Mouse (Mus musculus): ENCODE data around the gene Papss2. TPM values are rescaled to one million over a fixed set of nuclear protein-coding genes. Genes with fewer than 3 reads are reported as not detected.

The Papss2 gene
- polyA plus RNA-seq, 1 experiment from 2014 or later, result 2.1 TPM

GRCm38 (mm10) chr19:32587727-32588126 lies 7.9 kb upstream of the Papss2 start:
- ATAC-seq (ENCODE audit: low FRiP score), result no peak
- Histone ChIP-seq H3K27ac (ENCODE audit: low read depth, low read length) (no peak overlapping the region), H3K27me3 (ENCODE audit: control insufficient read depth, insufficient read depth, low read length) (no peaks in the 10 kb centered on the region), H3K4me2 (no peak overlapping the region), H3K36me3 (ENCODE audit: control insufficient read depth, insufficient read depth, low read length) (no peaks in the 10 kb centered on the region), H3K9ac (ENCODE audit: low read length) (no peak overlapping the region), H3K9me3 (ENCODE audit: control insufficient read depth, low read length) (no peaks in the 10 kb centered on the region), H3K4me3 (ENCODE audit: low read depth, low read length) (no peak overlapping the region), H3K4me1 (ENCODE audit: control insufficient read depth, insufficient read depth, low read length) (no peaks in the 10 kb centered on the region)
- no peak for DNase-seq (ENCODE audit: low spot score, missing footprints)
- 65% methylated on average over 6 of the region's 6 CpGs for WGBS

DNA sequence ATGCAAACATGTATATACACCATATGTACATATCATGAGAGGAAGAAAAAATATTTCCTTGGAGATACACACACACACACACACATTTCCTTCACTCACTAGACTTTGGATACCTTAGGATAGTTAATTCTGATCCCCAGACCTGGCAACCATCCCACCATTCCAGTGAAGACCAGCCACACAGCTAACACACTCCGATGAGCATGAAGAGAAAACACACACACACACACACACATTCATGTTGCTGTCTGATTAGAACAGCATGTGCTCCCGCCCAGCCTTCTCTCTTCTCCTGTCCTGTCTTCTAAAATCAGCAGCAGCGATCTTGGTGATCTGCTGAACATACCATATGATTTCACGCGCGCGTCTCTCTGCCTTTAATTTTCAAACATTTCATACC lies 2.8 kb upstream of the Papss2 start:
- Histone ChIP-seq H3K27me3 (ENCODE audit: control insufficient read depth, insufficient read depth, low read length) (peaks cover 18% of the 10 kb centered on the region), H3K4me2 (no peak overlapping the region), H3K9me3 (ENCODE audit: control insufficient read depth, low read length) (no peaks in the 10 kb centered on the region), H3K27ac (ENCODE audit: low read depth, low read length) (no peak overlapping the region), H3K9ac (ENCODE audit: low read length) (no peak overlapping the region), H3K4me1 (ENCODE audit: control insufficient read depth, insufficient read depth, low read length) (no peaks in the 10 kb centered on the region), H3K36me3 (ENCODE audit: control insufficient read depth, insufficient read depth, low read length) (no peaks in the 10 kb centered on the region), H3K4me3 (ENCODE audit: low read depth, low read length) (no peak overlapping the region)
- ATAC-seq (ENCODE audit: low FRiP score) (no peak), DNase-seq (ENCODE audit: low spot score, missing footprints) (no peak)
- 92% methylated on average over 7 of the region's 7 CpGs for WGBS

GRCm38 (mm10) chr19:32593870-32594269 lies 1.7 kb upstream of the Papss2 start:
- H3K9ac ChIP-seq (ENCODE audit: low read length), result no peak overlapping the region
- no peaks in the 10 kb centered on the region for H3K9me3 ChIP-seq (ENCODE audit: control insufficient read depth, low read length)
- ATAC-seq (ENCODE audit: low FRiP score), result no peak
- DNase-seq (ENCODE audit: low spot score, missing footprints), result no peak
- 79% methylated on average over 5 of the region's 5 CpGs for WGBS
- no peak overlapping the region for H3K27ac ChIP-seq (ENCODE audit: low read depth, low read length)
- no peak overlapping the region for H3K4me3 ChIP-seq (ENCODE audit: low read depth, low read length)
- no peak overlapping the region for H3K4me2 ChIP-seq
- H3K4me1 ChIP-seq (ENCODE audit: control insufficient read depth, insufficient read depth, low read length), result no peaks in the 10 kb centered on the region
- H3K27me3 ChIP-seq (ENCODE audit: control insufficient read depth, insufficient read depth, low read length), result peaks cover 20% of the 10 kb centered on the region
- no peaks in the 10 kb centered on the region for H3K36me3 ChIP-seq (ENCODE audit: control insufficient read depth, insufficient read depth, low read length)

- ATAC-seq (ENCODE audit: low FRiP score), result no peak; the same call in 1 of the 2 replicates
- Histone ChIP-seq H3K9ac (ENCODE audit: low read length) (peak overlapping the region; percentile 52), H3K4me2 (peak overlapping the region; percentile 75), H3K36me3 (ENCODE audit: control insufficient read depth, insufficient read depth, low read length) (no peaks in the 10 kb centered on the region), H3K4me3 (ENCODE audit: low read depth, low read length) (peak overlapping the region; percentile 45), H3K4me1 (ENCODE audit: control insufficient read depth, insufficient read depth, low read length) (no peaks in the 10 kb centered on the region), H3K27ac (ENCODE audit: low read depth, low read length) (no peak overlapping the region), H3K9me3 (ENCODE audit: control insufficient read depth, low read length) (no peaks in the 10 kb centered on the region), H3K27me3 (ENCODE audit: control insufficient read depth, insufficient read depth, low read length) (peaks cover 20% of the 10 kb centered on the region)
- 24% methylated on average over 8 of the region's 8 CpGs for WGBS
- DNase-seq (ENCODE audit: low spot score, missing footprints), result peak; percentile 90
Measured at GRCm38 (mm10) chr19:32595131-32595505, 472 bp upstream of the Papss2 start.

- Histone ChIP-seq H3K4me1 (ENCODE audit: control insufficient read depth, insufficient read depth, low read length) (no peaks in the 10 kb centered on the region), H3K9me3 (ENCODE audit: control insufficient read depth, low read length) (no peaks in the 10 kb centered on the region), H3K9ac (ENCODE audit: low read length) (no peak overlapping the region), H3K27me3 (ENCODE audit: control insufficient read depth, insufficient read depth, low read length) (peaks cover 20% of the 10 kb centered on the region), H3K27ac (ENCODE audit: low read depth, low read length) (no peak overlapping the region), H3K36me3 (ENCODE audit: control insufficient read depth, insufficient read depth, low read length) (no peaks in the 10 kb centered on the region), H3K4me2 (no peak overlapping the region), H3K4me3 (ENCODE audit: low read depth, low read length) (no peak overlapping the region)
- WGBS, result 73% methylated on average over 7 of the region's 7 CpGs
- no peak for DNase-seq (ENCODE audit: low spot score, missing footprints)
- ATAC-seq (ENCODE audit: low FRiP score), result no peak
Measured at GRCm38 (mm10) chr19:32599006-32599405, 3.4 kb downstream of the Papss2 start.

DNA sequence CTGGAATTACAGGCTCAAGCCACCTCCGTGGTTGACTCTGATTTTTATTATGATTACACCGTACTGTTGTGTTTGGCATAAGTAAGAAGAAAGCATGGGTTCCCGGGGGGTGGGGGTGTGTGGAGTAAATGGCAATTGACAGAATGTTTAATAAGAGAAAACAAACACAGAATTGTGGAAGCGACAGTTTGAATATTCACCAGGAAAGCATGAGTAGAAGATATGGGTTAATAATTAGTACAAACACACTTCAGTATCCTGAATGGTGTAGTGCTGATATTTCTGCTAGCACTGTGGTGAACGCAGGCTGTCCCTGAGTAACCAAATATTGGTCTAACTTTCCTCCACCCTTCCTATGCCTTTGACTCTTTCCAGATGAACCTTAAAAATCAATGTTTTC lies 3.8 kb downstream of the Papss2 start:
- no peak overlapping the region for H3K9ac ChIP-seq (ENCODE audit: low read length)
- peaks cover 20% of the 10 kb centered on the region for H3K27me3 ChIP-seq (ENCODE audit: control insufficient read depth, insufficient read depth, low read length)
- no peak overlapping the region for H3K4me2 ChIP-seq
- no peak overlapping the region for H3K4me3 ChIP-seq (ENCODE audit: low read depth, low read length)
- no peak overlapping the region for H3K27ac ChIP-seq (ENCODE audit: low read depth, low read length)
- H3K4me1 ChIP-seq (ENCODE audit: control insufficient read depth, insufficient read depth, low read length), result no peaks in the 10 kb centered on the region
- ATAC-seq (ENCODE audit: low FRiP score) (no peak), DNase-seq (ENCODE audit: low spot score, missing footprints) (no peak)
- no peaks in the 10 kb centered on the region for H3K9me3 ChIP-seq (ENCODE audit: control insufficient read depth, low read length)
- no peaks in the 10 kb centered on the region for H3K36me3 ChIP-seq (ENCODE audit: control insufficient read depth, insufficient read depth, low read length)
- WGBS, result 78% methylated on average over 5 of the region's 5 CpGs

DNA sequence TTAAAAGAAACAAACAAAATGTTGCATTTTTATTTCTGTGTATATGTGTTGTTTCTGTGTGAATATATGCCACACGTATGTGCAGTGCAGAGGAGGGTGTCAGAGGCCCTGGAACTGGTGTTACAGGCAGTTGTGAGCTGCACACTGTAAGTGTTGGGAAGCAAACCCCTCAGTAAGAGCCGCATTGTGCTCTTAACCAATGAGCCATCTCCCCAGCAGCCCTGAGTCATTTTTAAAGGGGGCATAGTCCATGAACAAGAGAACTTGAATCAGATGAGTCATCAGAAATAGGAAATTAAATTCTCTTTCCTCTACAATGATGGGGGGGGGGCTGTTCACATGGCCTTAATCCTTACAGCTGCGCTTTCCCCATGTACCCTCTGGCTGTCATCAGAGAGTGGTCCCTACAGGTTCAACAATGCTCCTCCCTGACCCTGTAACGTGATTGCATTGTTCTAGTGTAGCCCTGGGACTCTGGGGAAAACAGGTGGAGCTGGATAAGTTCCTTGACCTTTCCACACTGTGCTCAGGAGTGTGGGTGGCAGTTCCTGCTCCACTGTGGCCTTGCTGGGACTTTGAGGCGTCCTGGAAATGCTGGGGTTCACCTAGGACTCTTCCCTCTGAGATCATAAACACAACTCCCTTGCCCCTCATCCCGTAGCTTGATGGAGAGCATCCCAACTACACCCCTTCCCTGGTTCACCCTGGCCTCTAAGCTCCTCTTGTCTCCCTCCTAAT lies 5.6 kb downstream of the Papss2 start:
- Histone ChIP-seq H3K27me3 (ENCODE audit: control insufficient read depth, insufficient read depth, low read length) (peaks cover 5% of the 10 kb centered on the region; the same call in 1 of the 2 replicates), H3K27ac (ENCODE audit: low read depth, low read length) (no peak overlapping the region), H3K4me1 (ENCODE audit: control insufficient read depth, insufficient read depth, low read length) (no peaks in the 10 kb centered on the region), H3K9me3 (ENCODE audit: control insufficient read depth, low read length) (no peaks in the 10 kb centered on the region), H3K4me2 (no peak overlapping the region), H3K4me3 (ENCODE audit: low read depth, low read length) (no peak overlapping the region), H3K36me3 (ENCODE audit: control insufficient read depth, insufficient read depth, low read length) (no peaks in the 10 kb centered on the region), H3K9ac (ENCODE audit: low read length) (no peak overlapping the region)
- DNase-seq (ENCODE audit: low spot score, missing footprints) (peak; percentile 73), ATAC-seq (ENCODE audit: low FRiP score) (no peak)
- WGBS, result 66% methylated on average over 6 of the region's 6 CpGs

- H3K9me3 ChIP-seq (ENCODE audit: control insufficient read depth, low read length), result no peaks in the 10 kb centered on the region
- ATAC-seq (ENCODE audit: low FRiP score) (no peak), DNase-seq (ENCODE audit: low spot score, missing footprints) (no peak)
- 88% methylated on average over 1 of the region's 1 CpGs for WGBS
- no peak overlapping the region for H3K9ac ChIP-seq (ENCODE audit: low read length)
- no peaks in the 10 kb centered on the region for H3K36me3 ChIP-seq (ENCODE audit: control insufficient read depth, insufficient read depth, low read length)
- no peak overlapping the region for H3K27ac ChIP-seq (ENCODE audit: low read depth, low read length)
- H3K4me2 ChIP-seq, result no peak overlapping the region
- H3K27me3 ChIP-seq (ENCODE audit: control insufficient read depth, insufficient read depth, low read length), result no peaks in the 10 kb centered on the region
- no peak overlapping the region for H3K4me3 ChIP-seq (ENCODE audit: low read depth, low read length)
- no peaks in the 10 kb centered on the region for H3K4me1 ChIP-seq (ENCODE audit: control insufficient read depth, insufficient read depth, low read length)
Measured at GRCm38 (mm10) chr19:32603466-32603865, 7.9 kb downstream of the Papss2 start.

DNA sequence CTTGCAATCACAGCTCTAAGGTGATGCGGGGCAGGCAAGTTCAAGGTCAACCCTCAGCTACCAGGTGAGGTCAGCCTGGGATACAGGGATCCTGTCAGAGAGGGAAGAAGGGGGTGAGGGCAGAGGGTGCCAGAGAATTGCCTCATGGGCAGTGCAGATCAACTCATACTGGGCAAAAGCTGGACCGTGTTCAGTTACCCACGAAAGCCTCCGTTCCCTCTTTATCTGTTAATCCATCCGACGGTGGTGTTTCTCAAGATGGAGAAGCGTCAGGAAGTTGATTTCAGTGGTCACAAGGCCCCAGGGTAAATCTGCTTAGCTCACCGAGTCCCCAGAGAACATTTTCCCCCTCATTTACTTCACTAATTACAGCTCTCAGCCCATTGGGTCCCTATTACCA lies 8.5 kb downstream of the Papss2 start:
- ATAC-seq (ENCODE audit: low FRiP score), result no peak
- H3K27ac ChIP-seq (ENCODE audit: low read depth, low read length), result no peak overlapping the region
- H3K4me3 ChIP-seq (ENCODE audit: low read depth, low read length), result no peak overlapping the region
- no peak overlapping the region for H3K9ac ChIP-seq (ENCODE audit: low read length)
- H3K9me3 ChIP-seq (ENCODE audit: control insufficient read depth, low read length), result no peaks in the 10 kb centered on the region
- WGBS, result 61% methylated on average over 8 of the region's 8 CpGs
- H3K36me3 ChIP-seq (ENCODE audit: control insufficient read depth, insufficient read depth, low read length), result no peaks in the 10 kb centered on the region
- H3K4me2 ChIP-seq, result no peak overlapping the region
- no peaks in the 10 kb centered on the region for H3K4me1 ChIP-seq (ENCODE audit: control insufficient read depth, insufficient read depth, low read length)
- no peaks in the 10 kb centered on the region for H3K27me3 ChIP-seq (ENCODE audit: control insufficient read depth, insufficient read depth, low read length)
- DNase-seq (ENCODE audit: low spot score, missing footprints), result peak; percentile 81
